8 mouse cellular contexts compared by ENCODE assay signal in the genomic region with DNA sequence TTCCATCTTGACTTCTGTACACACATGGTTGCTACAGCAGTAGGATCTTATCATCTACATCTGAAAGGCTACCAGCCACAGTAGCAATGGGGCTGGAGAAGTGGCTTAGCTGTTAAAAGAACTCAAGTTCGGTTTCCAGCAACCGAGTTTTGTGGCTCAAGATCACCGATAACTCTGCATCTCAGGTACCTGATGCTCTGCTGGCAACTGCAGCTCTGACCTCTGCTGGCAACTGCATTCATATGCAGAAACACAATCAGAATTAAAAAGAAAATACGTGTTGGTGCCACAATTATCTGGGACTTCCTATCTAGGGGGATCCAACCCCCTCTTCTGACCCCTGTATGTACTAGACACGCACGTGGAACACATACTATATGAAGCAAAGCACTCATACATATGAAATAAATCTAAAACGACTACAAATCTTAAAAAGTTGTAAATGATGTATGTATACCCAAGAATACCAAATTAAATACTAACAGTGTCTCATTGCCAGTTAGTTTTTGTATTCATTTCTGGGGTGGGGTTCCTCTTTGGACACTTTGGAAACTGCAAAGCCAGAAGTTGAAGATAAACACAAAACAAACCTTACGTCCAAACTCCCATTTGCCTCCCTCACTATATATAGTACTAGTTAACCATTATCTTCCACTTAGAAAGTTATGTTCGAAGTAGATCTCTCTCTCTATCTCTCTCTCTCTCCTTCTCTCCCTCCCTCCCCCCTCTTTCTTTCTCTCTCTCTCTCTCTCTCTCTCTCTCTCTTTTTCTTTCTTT. TPM values are rescaled to one million over a fixed set of nuclear protein-coding genes. Genes with fewer than 3 reads are reported as not detected.
DNase-seq lines count a peak whose midpoint lies in the region; ATAC-seq and TF ChIP-seq lines count a peak whose summit lies in the region.

No protein-coding gene starts in this region.

- no peak overlapping the region for H3K27ac ChIP-seq in testis, adult 2 months (ENCODE audit: control insufficient read depth, insufficient read depth, low read depth, low read length)
- no peak overlapping the region for H3K27ac ChIP-seq in midbrain, embryonic 13.5 days

- no peak for TF ChIP-seq CTCF in testis, adult 2 months (IDR thresholded peaks at IDR 0.05; ENCODE audit: control insufficient read depth, insufficient read depth, insufficient replicate concordance, low read depth, low read length)

- H3K9me3 ChIP-seq in midbrain, embryonic 13.5 days, result no peaks in the 10 kb centered on the region

- H3K9ac ChIP-seq in midbrain, embryonic 13.5 days (replicated peaks), result no peak overlapping the region

- WGBS in midbrain, embryonic 13.5 days, result 26% methylated on average over 9 of the region's 9 CpGs

- no peak for TF ChIP-seq POLR2A in testis, adult 2 months (IDR thresholded peaks at IDR 0.05; ENCODE audit: control insufficient read depth, low read depth, low read length)

- H3K36me3 ChIP-seq in testis, adult 2 months (ENCODE audit: control insufficient read depth, insufficient read depth, low read length), result no peaks in the 10 kb centered on the region
- H3K36me3 ChIP-seq in midbrain, embryonic 13.5 days, result no peaks in the 10 kb centered on the region

- no peak for DNase-seq in testis, postnatal 14 days (ENCODE audit: low spot score)
- DNase-seq in c-Kit-positive CD71-positive TER-119-positive erythroid progenitor cells, embryonic 14.5 days (ENCODE audit: low spot score), result peak; percentile 13
- peak; percentile 61 for DNase-seq in induced T-regulatory cell, adult 2 months (ENCODE audit: low read depth)
- DNase-seq in layer of hippocampus, postnatal 10 days (ENCODE audit: low spot score in 2 of 2), result no peak
- DNase-seq in layer of hippocampus, adult 9-10 months (ENCODE audit: low spot score), result no peak
- DNase-seq in cerebellum, adult 9-10 months, result no peak

- H3K27me3 ChIP-seq in testis, adult 2 months (ENCODE audit: control insufficient read depth, insufficient read depth, low read length), result no peaks in the 10 kb centered on the region
- H3K27me3 ChIP-seq in midbrain, embryonic 13.5 days, result no peaks in the 10 kb centered on the region

- ATAC-seq in midbrain, embryonic 13.5 days, result no peak

- peak overlapping the region; percentile 16; the same call in 1 of the 2 replicates for H3K4me3 ChIP-seq in testis, adult 2 months (ENCODE audit: control insufficient read depth, low read depth, low read length)
- H3K4me3 ChIP-seq in midbrain, embryonic 13.5 days (replicated peaks), result no peak overlapping the region; the same call in 1 of the 2 replicates

- H3K4me1 ChIP-seq in testis, adult 2 months (ENCODE audit: control insufficient read depth, insufficient read depth, low read length), result peaks cover 11% of the 10 kb centered on the region
- H3K4me1 ChIP-seq in midbrain, embryonic 13.5 days (replicated peaks), result peaks cover 19% of the 10 kb centered on the region

- peak overlapping the region; percentile 26; the same call in 1 of the 2 replicates for H3K4me2 ChIP-seq in midbrain, embryonic 13.5 days (replicated peaks)

RNA-seq across cellular contexts. Expression of a gene that starts 0.7 kb away (rescaled TPM):
- 22.7 and 27.3 TPM in 2 replicates for polyA plus RNA-seq in testis, adult 2 months (2012; rRNA removed)
- polyA plus RNA-seq in midbrain, embryonic 13.5 days (2015; fragmentation: Nextera tagmentation; extraction: Ambion mirVana), result 52.3 and 57.5 TPM in 2 replicates
- 10 to 100 TPM; 25.1 to 25.7 TPM for total RNA-seq in layer of hippocampus, postnatal 10 days (2021)

Comparison
In these comparisons a context has a peak if more than half of its experiments do, and no peak if none do; other contexts are left out.
1. DNase-seq: peak in c-Kit-positive CD71-positive TER-119-positive erythroid progenitor cells, embryonic 14.5 days (single experiment) and induced T-regulatory cell, adult 2 months (single experiment); none in testis, postnatal 14 days (single experiment), layer of hippocampus, postnatal 10 days (0 of 2), layer of hippocampus, adult 9-10 months (single experiment) and cerebellum, adult 9-10 months (single experiment).